Mouse (Mus musculus) mature B cell (primary cell): ENCODE data around the gene Rapgefl1.

Experiments used
- in situ Hi-C: fragments of 300-500 bp; cut with MboI; formaldehyde crosslinking; loops from 2 replicates; pipeline ENCODE4 v1.14.3; 2019

The Rapgefl1 gene

DNA sequence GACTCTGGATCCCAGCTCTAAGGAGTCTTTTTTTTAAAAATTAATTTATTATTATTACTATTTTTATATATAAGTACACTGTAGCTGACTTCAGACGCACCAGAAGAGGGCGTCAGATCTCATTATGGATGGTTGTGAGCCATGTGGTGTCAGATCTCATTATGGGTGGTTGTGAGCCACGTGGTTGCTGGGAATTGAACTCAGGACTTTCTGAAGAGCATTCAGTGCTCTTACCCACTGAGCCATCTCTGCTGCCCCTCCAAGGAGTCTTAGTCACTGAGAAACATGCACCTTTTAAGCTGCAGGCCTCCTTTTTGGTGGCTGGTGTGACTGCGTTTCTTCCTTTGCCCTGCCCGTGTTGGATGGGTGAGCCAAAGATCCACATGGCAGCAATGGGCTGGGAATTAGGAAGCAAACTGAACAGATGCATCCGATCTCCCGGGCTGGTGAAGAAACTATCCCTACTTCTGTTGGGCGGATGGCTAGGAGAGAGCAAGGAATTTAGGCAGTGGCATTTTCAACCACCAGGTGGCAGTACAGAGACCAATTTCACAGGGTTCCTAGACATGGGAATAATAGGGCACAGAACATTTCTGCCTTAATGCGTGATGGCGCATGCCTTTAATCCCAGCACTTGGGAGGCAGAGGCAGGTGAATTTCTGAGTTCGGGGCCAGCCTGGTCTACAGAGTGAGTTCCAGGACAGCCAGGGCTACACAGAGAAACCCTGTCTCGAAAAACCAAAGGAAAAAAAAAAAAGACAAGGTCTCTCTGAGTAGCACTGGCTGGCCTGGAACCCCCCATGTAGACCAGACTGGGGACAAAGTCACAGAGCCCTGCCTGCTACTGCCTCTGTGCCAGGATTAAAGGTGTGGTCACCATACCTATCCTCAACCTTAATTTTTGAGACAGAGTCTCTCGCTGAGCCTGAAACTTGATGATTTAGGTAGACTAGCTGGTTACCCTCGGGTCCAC lies 22.5 kb downstream of the Rapgefl1 start:
- in situ Hi-C loops, result no loop called here

DNA sequence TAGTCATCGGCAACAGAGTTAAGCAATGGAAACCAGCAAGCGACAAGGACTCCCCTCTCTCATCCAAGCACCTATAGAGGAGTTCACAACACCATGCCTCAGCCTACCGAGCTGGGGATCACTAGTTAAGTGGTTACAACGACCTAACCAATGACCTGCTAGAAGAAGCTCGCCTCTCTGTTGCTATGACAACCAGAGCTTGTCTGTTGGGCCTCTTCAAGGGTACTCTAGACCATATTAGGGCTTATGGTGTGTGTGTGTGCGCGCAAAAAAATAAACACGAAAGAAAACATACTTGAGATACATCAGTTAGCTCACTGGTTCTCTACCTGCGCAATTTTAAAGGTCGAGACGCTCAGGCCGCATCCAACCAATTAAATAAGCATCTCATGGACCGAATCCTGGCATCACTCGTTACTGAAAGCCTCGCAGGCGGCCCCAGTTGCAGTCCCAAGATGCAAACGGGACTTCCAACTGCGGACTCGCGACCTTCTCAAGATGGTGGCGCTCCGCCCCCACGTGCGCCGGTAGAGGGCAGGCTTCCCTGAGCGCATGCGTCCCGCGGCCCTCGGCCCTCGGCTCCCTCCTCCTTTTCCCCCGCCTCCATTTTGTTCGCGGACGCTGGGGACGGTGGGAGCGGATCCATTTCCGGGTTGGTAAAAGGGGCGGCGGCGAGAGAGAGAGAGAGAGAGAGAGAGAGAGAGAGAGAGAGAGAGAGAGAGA lies 26.6 kb downstream of the Rapgefl1 start, which contains the start of gene Wipf2:
Gene Wipf2, plus strand, starts transcription at position 611 of the 723 bp plus-strand sequence.
- in situ Hi-C loops, result loop anchor here (5.0 kb wide), 1 partner anchor 49 kb away; no protein-coding TSS in a partner anchor

DNA sequence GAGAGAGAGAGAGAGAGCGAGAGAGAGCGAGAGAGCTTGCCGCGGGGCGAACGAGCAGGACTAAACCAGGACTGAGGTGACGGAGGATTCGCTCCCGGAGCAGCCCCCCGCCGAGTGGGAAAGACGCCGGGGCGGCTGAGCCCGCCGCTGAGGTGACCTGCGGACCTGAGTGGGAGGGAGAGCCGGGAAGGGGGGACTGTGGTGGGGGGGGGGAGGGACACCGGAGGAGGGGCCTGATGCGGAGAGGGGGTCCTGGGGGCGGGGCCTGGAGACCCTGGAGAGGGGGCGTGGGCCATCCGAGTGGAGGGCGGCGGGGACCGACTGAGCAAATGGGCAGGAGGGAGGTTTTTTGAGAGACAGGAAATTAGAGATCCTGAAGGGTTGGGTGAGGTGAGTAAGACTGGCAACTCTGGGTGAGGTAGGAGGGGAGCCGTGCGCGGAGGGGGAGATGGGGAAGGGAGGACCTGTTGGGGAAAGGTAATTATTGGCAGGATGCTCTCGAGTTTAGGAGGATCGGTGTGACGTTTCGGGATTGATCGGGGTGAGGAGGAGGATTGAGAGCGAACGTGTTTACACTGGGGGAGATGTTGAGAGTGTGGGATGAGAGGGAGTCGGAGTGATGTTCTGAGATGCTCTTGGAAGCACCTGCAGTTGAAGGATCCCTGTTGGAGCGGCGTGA lies 27.3 kb downstream of the Rapgefl1 start:
- in situ Hi-C loops, result loop anchor here (5.0 kb wide), 1 partner anchor 48 kb away; no protein-coding TSS in a partner anchor

DNA sequence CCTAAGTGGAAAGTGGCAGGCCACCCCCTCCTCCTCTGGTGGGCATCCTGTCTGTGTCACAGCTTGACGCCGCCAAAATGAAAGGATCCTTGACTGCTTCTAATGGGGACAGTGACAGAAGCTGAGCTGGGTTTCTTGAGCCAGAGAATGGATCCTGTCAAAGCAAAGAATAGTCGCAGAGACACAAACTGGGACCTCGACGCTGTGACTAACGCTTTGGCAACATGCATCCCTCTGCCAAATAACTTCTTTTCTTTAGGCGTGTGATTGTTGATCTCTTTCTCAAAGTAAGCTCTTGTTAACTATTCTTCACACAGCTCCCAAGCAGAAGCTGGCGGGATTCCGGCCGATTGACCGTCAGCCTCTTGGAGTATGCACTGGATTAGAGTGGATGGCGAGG lies 30.7 kb downstream of the Rapgefl1 start:
- in situ Hi-C loops, result no loop called here

DNA sequence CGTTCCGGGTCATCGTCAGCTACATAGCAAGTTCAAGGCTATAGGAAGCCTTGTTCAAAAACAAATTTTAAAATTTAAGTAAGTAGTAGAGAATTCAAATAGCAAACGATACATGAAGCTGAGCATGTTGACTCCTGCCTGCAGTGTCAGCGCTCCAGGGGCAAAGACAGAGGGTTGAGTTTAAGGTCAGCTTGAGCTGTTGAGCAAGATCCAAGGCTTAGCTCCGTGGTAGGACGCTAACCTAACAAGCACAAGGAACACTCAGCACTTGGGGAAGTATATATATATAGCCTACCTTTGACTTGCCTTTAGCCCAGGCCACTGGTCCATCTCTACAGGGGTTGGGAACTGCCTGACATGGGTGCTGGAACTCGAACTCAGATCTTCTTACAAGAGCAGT lies 33.3 kb downstream of the Rapgefl1 start:
- in situ Hi-C loops, result no loop called here

DNA sequence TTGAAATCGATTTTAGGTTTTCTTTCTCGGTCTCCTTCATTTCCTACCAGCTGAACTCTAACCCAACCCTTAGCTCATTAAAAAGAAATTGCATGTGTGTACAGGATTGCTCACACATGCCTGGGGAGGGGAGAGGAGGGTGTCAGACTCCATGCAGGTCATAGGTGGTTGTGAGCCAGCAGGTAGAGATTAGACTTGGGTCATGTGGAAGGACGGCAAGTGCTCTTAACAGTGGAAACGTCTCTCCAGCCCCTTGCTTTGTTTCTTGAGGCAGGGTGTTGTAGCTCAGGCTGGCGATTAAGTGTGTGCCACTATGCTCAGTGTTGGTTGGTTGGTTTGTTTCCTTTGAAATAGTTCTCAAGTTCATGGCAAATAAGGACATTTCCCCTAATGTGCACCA lies 34.2 kb downstream of the Rapgefl1 start:
- in situ Hi-C loops, result no loop called here

DNA sequence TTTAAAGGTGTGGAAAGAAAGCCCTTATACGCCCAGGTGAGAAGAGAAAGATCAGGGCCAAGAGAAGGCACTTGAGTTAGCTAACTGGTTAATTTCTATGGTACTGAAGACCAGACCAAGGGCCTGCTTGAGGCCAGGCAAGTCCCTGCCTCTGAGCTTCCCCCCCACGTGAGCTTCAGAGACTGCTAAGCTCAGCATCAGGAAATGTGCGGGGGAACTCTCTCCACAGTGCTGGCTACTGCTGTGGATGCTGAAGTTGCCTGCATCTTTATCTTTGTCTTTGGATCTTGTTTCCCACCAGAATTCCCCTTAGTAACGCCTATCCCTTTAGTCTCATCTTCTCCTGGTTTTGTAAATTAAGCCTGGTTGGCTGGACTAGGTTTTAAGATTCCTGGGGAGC lies 34.8 kb downstream of the Rapgefl1 start:
- in situ Hi-C loops, result no loop called here

DNA sequence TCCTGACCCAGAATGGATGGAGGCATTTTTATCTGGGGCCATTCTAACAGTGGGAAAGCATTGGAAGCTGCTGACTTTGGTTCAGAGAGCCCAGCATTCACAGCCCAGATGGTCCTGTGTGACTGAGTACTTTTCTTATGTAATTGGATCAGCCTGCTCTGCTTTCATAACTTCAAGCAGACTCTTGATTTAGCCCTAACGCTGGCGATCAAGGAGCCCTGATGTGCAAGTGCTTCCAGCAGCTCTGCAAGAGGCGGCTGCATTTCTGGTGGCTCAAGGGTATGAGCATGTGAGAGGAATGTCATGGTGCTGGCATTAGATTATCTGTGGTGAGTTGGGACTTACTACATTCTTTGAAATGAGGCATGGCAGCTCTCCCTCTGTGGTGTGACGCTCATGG lies 35.5 kb downstream of the Rapgefl1 start:
- in situ Hi-C loops, result no loop called here

DNA sequence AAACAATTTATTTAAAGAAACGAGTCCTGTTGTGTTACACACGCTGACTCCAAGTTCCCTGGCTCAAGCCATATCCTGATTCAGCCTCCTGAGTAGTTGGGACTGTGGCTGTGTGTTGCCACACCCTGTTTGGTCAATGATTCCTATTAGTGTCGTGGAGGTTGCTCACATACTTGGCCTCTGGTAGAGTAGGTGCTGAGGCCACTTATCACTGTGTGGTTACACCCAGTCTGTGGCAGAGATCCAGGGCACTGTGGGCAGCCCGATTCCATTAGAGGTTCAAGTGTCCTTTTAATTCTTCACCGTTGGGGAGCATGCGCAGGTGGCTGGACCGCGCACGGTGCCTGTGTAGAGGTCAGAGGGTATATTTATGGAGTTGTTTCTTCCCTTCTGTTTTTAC lies 37.3 kb downstream of the Rapgefl1 start:
- in situ Hi-C loops, result no loop called here

DNA sequence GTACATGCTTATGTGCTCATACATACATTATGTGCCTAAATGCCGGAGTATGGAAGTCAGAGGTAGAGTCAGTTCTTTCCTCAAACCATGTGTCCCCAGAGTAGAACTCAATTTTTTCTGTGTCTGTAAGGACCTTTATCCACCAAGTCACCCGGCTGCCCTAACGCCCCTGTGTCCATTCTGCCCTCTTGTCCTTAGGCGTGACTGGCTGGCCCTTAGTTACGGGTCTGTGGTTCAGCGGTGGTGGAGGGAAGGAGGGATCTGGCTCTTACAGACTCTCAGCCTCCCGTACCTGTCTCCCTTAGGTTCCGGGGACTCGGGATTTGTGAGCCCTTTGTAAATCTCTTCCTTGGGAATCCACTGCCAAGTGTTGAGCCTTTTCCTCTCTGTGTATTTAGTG lies 40.4 kb downstream of the Rapgefl1 start:
- in situ Hi-C loops, result no loop called here

DNA sequence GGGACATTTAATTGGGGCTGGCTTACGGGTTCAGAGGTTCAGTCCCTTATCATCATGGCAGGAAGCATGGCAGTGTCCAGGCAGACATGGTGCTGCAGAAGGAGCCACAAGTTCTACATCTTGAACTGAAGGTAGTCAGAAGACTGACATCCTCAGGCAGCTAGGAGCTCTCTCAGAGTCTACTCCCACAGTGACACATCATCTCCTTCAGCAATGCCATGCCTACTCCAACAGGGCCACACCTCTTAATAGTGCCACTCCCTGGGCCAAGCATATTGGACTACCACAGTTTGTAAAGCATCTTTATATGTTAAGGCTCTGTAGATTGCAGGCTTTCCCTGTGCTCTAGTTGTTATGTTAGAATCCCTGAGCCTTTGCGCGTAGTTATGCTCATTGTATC lies 51.1 kb downstream of the Rapgefl1 start:
- in situ Hi-C loops, result no loop called here

DNA sequence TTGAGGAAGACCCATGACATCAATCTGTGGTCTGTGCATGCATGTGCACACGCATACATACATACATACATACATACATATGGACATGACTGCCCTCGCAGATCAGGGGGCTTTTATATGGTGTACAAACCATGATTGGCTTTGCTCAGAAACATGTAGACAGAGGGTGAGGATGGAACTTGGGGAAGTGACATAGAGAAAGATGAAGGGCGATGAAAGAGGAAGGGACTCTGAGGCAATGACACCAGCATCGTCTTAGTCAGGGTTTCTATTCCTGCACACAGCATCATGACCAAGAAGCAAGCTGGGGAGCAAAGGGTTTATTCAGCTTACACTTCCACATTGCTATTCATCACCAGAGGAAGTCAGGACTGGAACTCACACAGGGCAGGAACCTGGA lies 52.5 kb downstream of the Rapgefl1 start:
- in situ Hi-C loops, result no loop called here

DNA sequence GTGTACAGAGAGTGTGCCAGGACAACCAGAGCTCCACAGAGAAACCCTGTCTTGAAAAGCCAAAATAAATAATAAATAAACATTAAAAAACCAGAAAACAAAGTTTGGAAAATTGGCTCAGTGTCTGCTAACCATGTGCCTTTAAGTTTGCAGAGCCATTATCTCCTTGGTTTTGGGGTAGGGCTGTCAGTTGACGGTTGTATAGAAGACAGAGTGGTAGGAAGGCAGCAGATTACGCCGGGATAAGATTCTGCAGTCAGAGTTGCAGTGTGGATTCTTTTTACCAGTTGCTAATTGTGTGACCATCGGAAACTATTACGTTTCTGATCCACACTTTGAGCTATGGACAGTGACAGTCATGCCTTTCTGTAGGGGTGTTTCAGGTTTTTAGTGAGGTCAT lies 53.4 kb downstream of the Rapgefl1 start:
- in situ Hi-C loops, result no loop called here

DNA sequence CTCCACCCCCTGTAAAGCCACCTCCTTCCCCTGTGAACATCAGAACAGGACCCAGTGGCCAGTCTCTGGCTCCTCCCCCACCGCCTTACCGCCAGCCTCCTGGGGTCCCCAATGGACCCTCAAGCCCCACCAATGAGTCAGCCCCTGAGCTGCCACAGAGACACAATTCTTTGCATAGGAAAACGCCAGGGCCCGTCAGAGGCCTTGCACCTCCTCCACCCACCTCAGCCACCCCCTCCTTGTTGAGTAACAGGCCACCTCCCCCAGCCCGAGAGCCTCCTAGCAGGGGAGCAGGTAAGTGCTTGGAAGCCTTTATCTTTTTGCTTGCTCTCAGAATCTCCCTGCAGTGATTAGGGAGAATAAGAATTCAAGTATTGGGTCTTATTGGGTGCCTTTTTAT lies 55.8 kb downstream of the Rapgefl1 start:
- in situ Hi-C loops, result no loop called here

DNA sequence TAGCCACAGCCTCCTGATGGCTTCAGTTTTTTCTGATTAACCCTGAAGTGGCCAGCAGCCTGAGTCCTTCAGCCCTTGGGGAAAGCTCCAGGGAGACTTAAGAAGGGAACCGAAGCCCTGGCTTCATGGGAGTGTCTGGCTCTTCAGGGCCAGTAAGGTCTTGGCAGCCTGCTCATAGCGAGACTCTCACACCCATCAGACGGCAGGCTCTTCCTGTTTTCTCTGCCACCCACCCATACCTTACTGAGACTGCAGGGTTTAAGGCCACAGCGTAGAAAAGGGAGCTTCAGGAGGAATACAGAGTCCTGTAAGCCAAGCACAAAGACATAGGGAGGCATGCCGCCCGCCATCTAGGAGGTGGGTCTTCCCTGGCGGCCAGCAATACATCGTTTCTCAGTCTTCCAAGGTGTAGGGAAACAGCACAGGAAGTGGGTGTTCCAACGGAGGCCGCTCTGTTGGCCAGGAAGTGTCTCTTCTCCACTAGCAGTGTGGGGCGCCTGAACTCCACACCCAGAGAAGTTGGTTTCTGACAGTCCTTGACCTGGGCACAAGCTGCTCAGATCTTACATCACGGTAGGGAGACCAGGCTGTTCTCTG lies 64.0 kb downstream of the Rapgefl1 start:
- in situ Hi-C loops, result no loop called here

DNA sequence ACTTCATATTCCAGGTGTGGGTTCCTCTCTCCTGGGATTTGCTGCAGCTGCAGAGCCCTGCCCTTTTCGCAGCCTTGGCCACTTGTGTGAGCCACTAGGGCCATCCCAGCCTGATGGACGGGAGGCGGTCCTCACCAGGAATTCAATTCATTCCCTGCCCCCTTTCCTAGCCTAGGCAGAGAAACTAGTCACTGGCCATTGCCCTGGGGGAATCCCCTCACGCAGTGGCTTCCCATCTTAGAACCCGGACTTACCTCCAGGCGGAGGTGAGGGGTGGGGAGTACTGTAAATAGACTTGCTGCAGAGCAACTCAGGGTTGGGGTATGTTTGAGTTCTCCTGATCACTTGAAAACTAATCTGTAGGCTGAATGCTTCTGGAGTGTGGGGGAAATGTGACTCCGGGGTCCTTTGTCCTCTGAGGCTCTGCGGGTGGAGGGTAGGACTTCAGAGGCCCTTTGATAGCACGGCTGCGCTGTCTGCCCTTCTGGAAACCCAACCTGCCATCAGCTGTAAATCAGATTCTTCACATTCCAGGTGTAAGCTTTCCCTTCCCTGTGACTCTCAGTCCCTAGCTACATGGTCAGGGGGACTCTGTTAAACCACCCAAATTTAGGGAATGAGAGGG lies 66.1 kb downstream of the Rapgefl1 start:
- in situ Hi-C loops, result no loop called here
